Mouse (Mus musculus) kidney, embryonic 15.5 days (tissue): ENCODE results near the gene Lrrc75a. TPM values are rescaled to one million over a fixed set of nuclear protein-coding genes. Genes with fewer than 3 reads are reported as not detected.

ENCODE experiments used
- ATAC-seq: fragments of 200-750 bp; cut with Nextera tagmentation; replicated peaks from 2 replicates; pipeline ENCODE4 v1.8.0; 2017; ENCODE audit warnings: moderate TSS enrichment; ENCODE audit not compliant: low FRiP score
- H3K27ac ChIP-seq: fragments of 300-500 bp; sonication (generic); 2 replicates; pipeline ENCODE4 v1.5.1; 2015; ENCODE audit warnings: mild to moderate bottlenecking, inconsistent platforms
- H3K27me3 ChIP-seq: fragments of 300-500 bp; sonication (generic); 2 replicates; pipeline ENCODE4 v1.6.1; 2015; ENCODE audit warnings: inconsistent platforms
- H3K36me3 ChIP-seq: fragments of 300-500 bp; sonication (generic); 2 replicates; pipeline ENCODE4 v1.6.1; 2015; ENCODE audit warnings: inconsistent platforms
- H3K4me1 ChIP-seq: fragments of 300-500 bp; sonication (generic); 2 replicates; pipeline ENCODE4 v1.6.1; 2015; ENCODE audit warnings: inconsistent platforms
- H3K4me2 ChIP-seq: fragments of 300-500 bp; sonication (generic); 2 replicates; pipeline ENCODE4 v1.6.1; 2015; ENCODE audit warnings: moderate library complexity, mild to moderate bottlenecking, inconsistent platforms
- H3K4me3 ChIP-seq: fragments of 300-500 bp; sonication (generic); replicated peaks from 2 replicates; pipeline ENCODE4 v1.5.1; 2015; ENCODE audit warnings: mild to moderate bottlenecking, inconsistent platforms
- H3K9ac ChIP-seq: fragments of 300-500 bp; sonication (generic); 2 replicates; pipeline ENCODE4 v1.6.1; 2015; ENCODE audit warnings: mild to moderate bottlenecking, inconsistent platforms
- H3K9me3 ChIP-seq: fragments of 300-500 bp; sonication (generic); replicated peaks from 2 replicates; pipeline ENCODE4 v1.6.1; 2016; ENCODE audit warnings: inconsistent platforms
- whole genome bisulfite sequencing: fragments of 180-500 bp; shearing (Covaris S2); methylation state at CpG from one replicate; pipeline ENCODE4 v1.1.7; 2015; ENCODE audit warnings: mixed read lengths; 5-methylcytosine and 5-hydroxymethylcytosine counted together
- polyA plus RNA-seq: library from polyadenylated mRNA; unstranded; fragments of >200 nt; fragmentation: Nextera tagmentation; extraction: Ambion mirVana; gene quantifications from 2 replicates; pipeline ENCODE4 v1.2.1, GENCODE M21; 2015

Lrrc75a gene
- polyA plus RNA-seq, result 14.3 and 15.7 TPM in 2 replicates

DNA sequence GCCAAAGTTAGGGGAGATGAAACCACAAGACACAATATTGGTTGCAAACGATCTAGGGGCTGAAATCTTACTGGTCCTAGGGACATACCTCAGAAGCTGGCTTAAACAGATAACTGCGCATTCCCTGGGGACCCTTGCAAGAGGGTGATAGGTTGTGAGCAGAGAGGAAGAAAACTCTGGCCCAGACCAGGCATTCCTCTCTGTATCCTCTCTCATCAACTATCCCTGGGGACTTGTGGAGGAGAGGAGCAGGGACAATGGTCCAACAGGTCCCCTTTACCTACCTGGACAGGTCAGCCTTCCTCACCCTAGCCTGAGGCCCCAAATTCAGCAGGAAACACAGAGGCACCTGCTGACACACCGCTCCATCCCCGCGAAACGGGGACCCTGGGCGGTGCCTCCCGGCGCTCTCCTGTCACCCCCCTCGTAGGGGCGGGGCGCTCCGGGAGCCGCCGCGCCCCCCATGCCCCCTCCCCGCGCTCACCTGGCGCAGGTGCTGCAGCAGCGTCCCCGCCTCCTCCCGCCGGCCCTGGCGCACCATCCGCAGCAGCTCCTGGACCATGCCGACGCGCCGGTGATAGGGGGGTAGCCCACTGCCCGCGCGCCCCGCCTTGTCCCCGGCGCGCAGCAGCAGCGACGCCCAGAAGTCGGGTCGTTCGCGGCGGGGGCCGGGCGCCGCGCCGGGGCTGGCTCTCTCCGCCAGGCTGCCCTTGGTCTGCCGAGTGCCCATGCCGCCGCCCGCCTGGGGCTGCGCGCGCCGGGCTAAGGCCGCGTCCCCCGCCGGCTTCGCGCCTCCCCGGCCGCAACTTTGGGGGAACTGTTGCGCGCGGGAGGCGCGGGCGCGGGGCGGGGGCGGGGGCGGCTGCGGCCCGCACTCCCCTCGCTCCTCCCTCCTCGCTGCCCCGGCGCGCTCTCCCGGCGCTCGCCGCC is at the start of gene Lrrc75a:
TSS of gene Lrrc75a (minus strand) at position 863 of the 930 bp plus-strand sequence.
- peaks cover 72% of the 10 kb centered on the region for H3K4me1 ChIP-seq
- peak within 1 kb of the TSS; percentile 93 for H3K27ac ChIP-seq
- H3K36me3 ChIP-seq, result peaks cover 24% of the 10 kb centered on the region
- no peaks in the 10 kb centered on the region for H3K27me3 ChIP-seq
- peak within 1 kb of the TSS; percentile 94 for H3K4me2 ChIP-seq
- peak within 1 kb of the TSS; percentile 83 for H3K4me3 ChIP-seq
- under 1% methylated on average over 59 of the region's 86 CpGs for WGBS
- no peaks in the 10 kb centered on the region for H3K9me3 ChIP-seq
- ATAC-seq, result peak; percentile 46
- H3K9ac ChIP-seq, result peak within 1 kb of the TSS; percentile 81

DNA sequence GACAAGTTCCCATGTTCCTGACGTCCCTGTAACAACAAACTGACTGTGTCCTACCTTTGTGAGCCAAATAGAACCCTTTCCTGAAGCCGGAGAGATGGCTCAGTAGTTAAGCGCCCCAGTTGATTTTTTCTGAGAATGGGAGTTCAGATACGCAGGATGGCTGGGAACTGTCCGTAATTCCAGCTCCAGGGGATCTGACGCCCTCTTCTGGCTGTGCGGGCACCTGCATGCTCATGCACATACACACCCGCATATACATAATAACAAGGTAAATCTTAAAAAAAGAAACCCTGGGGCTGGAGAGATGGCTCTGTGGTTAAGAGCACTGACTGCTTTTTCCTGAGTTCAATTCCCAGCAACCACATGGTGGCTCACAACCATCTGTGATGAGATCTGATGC is 46.8 kb upstream of the Lrrc75a start:
- no peaks in the 10 kb centered on the region for H3K36me3 ChIP-seq

DNA sequence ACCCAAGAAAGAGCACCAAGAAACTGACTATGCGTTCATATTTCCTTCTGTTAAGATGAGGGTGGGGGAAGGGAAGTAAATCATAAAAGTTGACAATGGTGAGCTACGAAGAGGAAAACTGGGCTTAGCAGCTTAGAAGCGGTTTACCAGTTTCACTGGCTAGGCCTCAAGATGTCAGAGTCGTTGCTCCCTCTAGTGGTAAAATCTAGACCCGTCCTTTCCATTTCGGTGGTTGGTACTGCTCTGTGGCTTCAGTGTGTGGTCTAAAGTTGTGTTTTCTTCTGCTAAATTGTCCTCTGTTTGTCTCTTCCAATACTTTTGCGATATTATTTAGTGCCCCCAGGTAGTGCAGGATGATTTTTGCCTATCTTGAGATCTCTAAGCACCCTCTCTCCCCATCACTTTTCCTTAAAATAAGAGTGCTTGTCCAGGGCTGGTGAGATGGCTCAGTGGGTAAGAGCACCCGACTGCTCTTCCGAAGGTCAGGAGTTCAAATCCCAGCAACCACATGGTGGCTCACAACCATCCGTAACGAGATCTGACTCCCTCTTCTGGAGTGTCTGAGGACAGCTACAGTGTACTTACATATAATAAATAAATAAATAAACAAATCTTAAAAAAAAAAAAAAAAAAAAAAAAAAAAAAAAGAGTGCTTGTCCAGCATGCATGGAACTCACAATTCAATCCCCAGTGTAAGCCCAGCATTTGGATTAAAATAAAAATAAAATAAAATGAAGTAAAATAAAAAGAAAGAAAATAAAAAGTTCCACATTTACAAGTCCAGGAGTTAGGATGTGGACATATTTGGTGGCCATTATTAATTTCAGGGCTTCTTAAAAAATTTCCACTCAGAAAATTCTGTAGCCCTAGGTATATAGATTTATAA is 45.2 kb upstream of the Lrrc75a start:
- H3K36me3 ChIP-seq, result no peaks in the 10 kb centered on the region
- no peak overlapping the region for H3K27ac ChIP-seq
- H3K4me3 ChIP-seq, result no peak overlapping the region
- H3K9me3 ChIP-seq, result no peaks in the 10 kb centered on the region
- no peaks in the 10 kb centered on the region for H3K27me3 ChIP-seq
- no peak overlapping the region for H3K9ac ChIP-seq
- no peaks in the 10 kb centered on the region for H3K4me1 ChIP-seq
- H3K4me2 ChIP-seq, result no peak overlapping the region
- WGBS, result 20% methylated on average over 11 of the region's 11 CpGs
- ATAC-seq, result peak; percentile 69; the same call in 1 of the 2 replicates

More for the DNA sequence above, 46.8 kb upstream of the Lrrc75a start:
- H3K9me3 ChIP-seq, result no peaks in the 10 kb centered on the region
- H3K9ac ChIP-seq, result no peak overlapping the region
- H3K4me1 ChIP-seq, result no peaks in the 10 kb centered on the region
- no peak overlapping the region for H3K4me2 ChIP-seq
- no peak overlapping the region for H3K27ac ChIP-seq
- H3K4me3 ChIP-seq, result no peak overlapping the region
- 93% methylated on average over 8 of the region's 8 CpGs for WGBS
- H3K27me3 ChIP-seq, result no peaks in the 10 kb centered on the region
- ATAC-seq, result no peak

DNA sequence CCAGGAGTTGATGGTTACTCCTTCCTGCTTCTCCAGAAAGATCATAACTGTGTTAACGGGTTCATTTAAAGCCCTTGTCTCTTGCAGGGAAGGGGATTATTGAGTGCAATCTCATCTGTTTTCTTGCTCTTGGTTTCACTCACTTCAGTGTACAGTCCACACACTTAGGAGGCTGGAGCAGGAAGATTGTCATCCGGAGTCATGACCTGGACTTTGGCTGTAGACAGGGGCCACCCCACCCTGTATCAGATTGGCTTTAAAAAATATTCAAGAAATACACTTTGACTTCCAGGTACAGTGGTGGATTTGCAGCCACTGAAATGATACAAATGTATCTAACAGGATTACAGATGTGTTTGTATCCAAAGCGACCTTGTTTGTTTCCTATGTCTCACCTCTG is 43.3 kb upstream of the Lrrc75a start:
- Histone ChIP-seq H3K36me3 (no peaks in the 10 kb centered on the region), H3K4me3 (no peak overlapping the region), H3K4me1 (no peaks in the 10 kb centered on the region), H3K9me3 (no peaks in the 10 kb centered on the region), H3K9ac (no peak overlapping the region), H3K4me2 (no peak overlapping the region), H3K27ac (no peak overlapping the region), H3K27me3 (no peaks in the 10 kb centered on the region)
- WGBS, result 79% methylated on average over 3 of the region's 3 CpGs
- no peak for ATAC-seq

DNA sequence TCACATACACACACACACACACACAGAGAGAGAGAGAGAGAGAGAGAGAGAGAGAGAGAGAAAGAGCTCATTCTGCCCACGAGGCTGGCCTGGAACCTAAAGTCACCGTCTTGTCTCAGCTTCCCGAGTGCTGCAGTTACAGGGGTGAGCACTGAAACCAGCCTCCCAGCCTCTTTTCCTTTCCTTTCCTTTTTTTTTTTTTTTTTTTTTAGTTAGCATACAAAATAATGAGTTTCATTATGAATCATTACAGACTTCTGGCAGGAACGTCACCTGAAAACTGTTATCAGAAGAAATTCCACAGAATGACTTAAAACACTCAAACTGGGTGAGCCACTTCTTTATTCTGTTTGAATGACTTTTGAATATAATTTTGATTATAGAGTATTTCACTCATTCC is 31.6 kb upstream of the Lrrc75a start:
- Histone ChIP-seq H3K36me3 (no peaks in the 10 kb centered on the region), H3K9ac (no peak overlapping the region), H3K27me3 (no peaks in the 10 kb centered on the region), H3K4me1 (peaks cover 8% of the 10 kb centered on the region; the same call in 1 of the 2 replicates), H3K9me3 (no peaks in the 10 kb centered on the region), H3K27ac (no peak overlapping the region), H3K4me2 (no peak overlapping the region), H3K4me3 (no peak overlapping the region)
- no peak for ATAC-seq
- 78% methylated on average over 4 of the region's 4 CpGs for WGBS

DNA sequence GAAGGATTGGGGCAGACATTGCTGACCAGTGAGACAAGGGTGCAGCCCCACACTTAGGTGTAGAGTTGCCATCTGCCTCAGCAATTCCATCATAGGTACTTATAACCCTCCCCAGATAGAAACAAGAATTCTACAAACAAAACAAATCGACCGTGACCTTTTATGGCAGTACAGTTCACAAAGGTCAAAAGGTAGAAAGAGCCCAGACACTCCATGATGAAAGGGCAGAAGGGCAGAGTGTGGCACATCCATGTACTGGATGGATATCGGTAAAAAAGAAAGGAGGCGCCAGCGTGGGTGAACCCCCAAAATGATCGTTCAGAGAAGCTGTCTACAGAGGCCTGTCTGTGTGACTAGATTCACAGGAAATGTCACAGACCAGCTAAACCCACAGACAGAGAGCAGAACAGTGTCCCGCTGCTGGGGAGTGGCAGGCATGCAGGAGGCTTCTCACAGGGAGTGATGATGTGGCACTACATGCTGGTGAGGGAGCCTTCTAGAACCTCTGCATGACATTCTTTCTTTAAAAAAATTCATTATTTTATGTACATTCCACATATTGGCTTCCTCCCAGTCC is 30.5 kb upstream of the Lrrc75a start:
- H3K4me1 ChIP-seq, result peaks cover 8% of the 10 kb centered on the region; the same call in 1 of the 2 replicates
- H3K27me3 ChIP-seq, result no peaks in the 10 kb centered on the region
- 68% methylated on average over 7 of the region's 7 CpGs for WGBS
- no peak overlapping the region for H3K4me3 ChIP-seq
- H3K9me3 ChIP-seq, result no peaks in the 10 kb centered on the region
- no peak overlapping the region for H3K27ac ChIP-seq
- H3K36me3 ChIP-seq, result no peaks in the 10 kb centered on the region
- no peak overlapping the region for H3K4me2 ChIP-seq
- ATAC-seq, result no peak
- no peak overlapping the region for H3K9ac ChIP-seq

DNA sequence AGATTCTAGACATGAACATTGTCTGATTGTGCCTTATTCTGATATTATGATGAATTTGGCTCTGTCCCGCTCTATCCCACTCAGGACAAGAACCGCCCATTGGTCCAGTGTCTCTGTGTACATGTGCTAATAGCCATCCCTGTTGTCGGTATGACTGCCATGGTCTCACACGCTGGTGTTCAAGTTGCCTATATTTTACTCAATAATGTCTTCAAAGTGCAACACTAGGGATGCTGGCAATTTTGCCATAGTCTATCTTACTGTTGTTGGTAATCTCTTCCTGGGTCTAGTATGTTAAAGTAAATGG is 27.9 kb upstream of the Lrrc75a start:
- no peaks in the 10 kb centered on the region for H3K27me3 ChIP-seq
- H3K36me3 ChIP-seq, result no peaks in the 10 kb centered on the region
- H3K4me3 ChIP-seq, result no peak overlapping the region
- H3K9me3 ChIP-seq, result no peaks in the 10 kb centered on the region
- H3K9ac ChIP-seq, result no peak overlapping the region
- no peak for ATAC-seq
- H3K4me2 ChIP-seq, result no peak overlapping the region
- H3K4me1 ChIP-seq, result peaks cover 8% of the 10 kb centered on the region; the same call in 1 of the 2 replicates
- H3K27ac ChIP-seq, result no peak overlapping the region
- 94% methylated on average over 4 of the region's 4 CpGs for WGBS

DNA sequence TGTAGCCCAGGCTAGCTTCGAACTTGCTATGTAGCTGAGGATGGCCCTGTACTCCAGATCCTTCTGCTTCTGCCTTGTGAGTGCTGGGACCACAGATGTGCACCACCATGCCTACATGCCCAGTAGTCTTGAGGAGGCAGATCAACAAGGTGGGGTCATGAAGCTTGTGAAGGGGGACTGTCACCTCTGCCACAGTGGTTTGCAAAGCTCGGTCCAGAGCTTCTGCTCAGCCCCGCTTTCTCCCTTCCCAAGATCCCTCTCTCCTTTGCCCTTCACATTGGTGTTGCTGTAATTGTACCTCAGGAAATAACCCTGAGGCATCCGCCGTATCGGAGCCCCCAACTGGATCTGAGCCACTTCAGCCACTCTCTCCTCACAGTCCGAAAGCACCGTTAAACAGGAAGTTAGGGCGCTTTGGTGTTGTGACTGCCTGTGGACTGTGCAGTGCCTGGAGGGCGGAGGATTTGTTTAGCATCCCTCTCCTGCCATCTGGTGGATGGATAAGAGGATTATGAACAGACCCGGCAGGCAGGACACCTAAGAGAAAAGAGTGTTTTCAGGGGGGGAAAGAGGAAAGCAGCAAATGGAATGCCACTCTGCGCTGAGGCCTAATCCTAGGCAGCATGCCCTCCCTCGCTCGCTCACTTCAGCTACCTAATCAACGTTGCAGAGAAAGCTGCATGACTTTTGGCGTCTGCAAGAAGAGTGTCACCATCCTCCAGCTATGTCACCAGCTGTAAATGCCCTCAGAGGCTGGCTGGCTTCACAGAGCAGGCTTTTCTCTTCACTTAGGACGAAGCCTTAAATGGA is 27.4 kb upstream of the Lrrc75a start:
- H3K36me3 ChIP-seq, result no peaks in the 10 kb centered on the region
- no peaks in the 10 kb centered on the region for H3K27me3 ChIP-seq
- H3K9me3 ChIP-seq, result no peaks in the 10 kb centered on the region
- peak overlapping the region; percentile 56; the same call in 1 of the 2 replicates for H3K27ac ChIP-seq
- peak overlapping the region; percentile 45; the same call in 1 of the 2 replicates for H3K9ac ChIP-seq
- WGBS, result 20% methylated on average over 17 of the region's 17 CpGs
- H3K4me1 ChIP-seq, result peaks cover 8% of the 10 kb centered on the region; the same call in 1 of the 2 replicates
- ATAC-seq, result peak; percentile 92
- peak overlapping the region; percentile 63 for H3K4me2 ChIP-seq
- peak overlapping the region; percentile 33 for H3K4me3 ChIP-seq

DNA sequence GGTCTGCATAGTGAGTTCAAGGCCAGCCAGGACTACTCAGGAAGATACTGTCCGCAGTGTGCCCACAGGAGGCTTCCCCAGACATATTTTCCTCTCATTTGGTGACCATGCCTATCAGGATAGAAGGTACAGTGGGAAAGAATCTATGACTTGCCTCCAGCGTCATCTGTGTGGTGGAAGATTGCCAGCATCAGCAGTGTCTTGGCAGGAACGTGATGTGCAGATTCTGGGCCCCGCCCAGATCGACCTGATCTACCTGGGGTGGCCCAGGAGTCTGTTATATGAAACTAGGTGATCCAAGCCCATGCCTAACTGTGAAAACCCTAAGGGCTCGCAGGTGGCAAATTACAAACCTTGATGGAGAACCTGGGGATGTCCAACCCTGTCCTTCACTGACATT is 21.7 kb upstream of the Lrrc75a start:
- H3K4me1 ChIP-seq, result no peaks in the 10 kb centered on the region
- H3K4me3 ChIP-seq, result no peak overlapping the region
- WGBS, result 86% methylated on average over 6 of the region's 6 CpGs
- no peak overlapping the region for H3K4me2 ChIP-seq
- H3K9me3 ChIP-seq, result no peaks in the 10 kb centered on the region
- no peak overlapping the region for H3K27ac ChIP-seq
- no peaks in the 10 kb centered on the region for H3K27me3 ChIP-seq
- no peak overlapping the region for H3K9ac ChIP-seq
- H3K36me3 ChIP-seq, result peaks cover 24% of the 10 kb centered on the region
- no peak for ATAC-seq

DNA sequence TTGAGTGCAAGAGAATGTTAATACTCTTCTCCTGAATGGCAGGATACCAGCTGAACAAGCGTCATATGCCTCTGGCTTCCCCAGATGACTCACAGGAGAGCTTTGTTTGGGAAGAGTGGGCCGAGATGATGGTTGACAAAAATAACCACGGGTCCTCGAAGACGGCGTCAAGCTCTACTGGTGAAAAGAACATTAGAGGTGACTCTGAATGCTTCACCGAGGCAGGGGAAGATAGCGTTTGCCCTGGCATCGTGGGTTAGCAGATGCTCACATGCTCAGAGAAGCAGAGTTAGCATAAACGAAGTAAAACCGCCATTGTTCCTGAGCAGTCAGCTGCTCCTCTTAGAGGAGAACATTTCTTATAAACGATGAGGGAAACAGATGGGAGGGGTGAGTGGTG is 21.1 kb upstream of the Lrrc75a start:
- ATAC-seq, result no peak
- Histone ChIP-seq H3K36me3 (peaks cover 30% of the 10 kb centered on the region), H3K9ac (no peak overlapping the region), H3K4me3 (no peak overlapping the region), H3K4me2 (no peak overlapping the region), H3K27me3 (no peaks in the 10 kb centered on the region), H3K27ac (no peak overlapping the region), H3K4me1 (no peaks in the 10 kb centered on the region), H3K9me3 (no peaks in the 10 kb centered on the region)
- 68% methylated on average over 12 of the region's 12 CpGs for WGBS

DNA sequence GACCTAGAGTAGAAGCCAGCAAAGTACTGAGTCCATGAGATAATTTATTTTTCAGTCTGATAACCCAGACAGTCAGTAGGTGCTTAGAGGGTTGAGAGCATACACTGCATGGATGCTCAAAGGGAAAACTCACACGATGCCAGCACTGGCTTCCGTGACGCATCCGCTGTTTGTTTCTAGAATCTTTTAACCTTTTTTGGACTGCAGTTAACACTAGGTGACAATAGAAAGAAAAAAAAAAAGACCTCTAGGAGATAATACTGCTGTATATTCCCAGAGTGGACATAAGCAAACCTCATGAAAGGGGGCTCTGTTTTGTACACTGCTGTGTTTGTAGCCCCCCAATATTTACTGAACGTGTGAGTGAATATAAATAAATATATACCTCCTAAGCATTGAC is 20.7 kb upstream of the Lrrc75a start:
- Histone ChIP-seq H3K4me2 (no peak overlapping the region), H3K36me3 (peaks cover 32% of the 10 kb centered on the region), H3K27ac (no peak overlapping the region), H3K4me1 (no peaks in the 10 kb centered on the region), H3K27me3 (no peaks in the 10 kb centered on the region), H3K4me3 (no peak overlapping the region), H3K9me3 (no peaks in the 10 kb centered on the region), H3K9ac (no peak overlapping the region)
- ATAC-seq, result no peak
- 93% methylated on average over 5 of the region's 5 CpGs for WGBS
